Mouse (Mus musculus) ES-Bruce4 (cell line): Measurements from ENCODE around the gene Trp63. TPM values are rescaled to one million over a fixed set of nuclear protein-coding genes. Genes with fewer than 3 reads are reported as not detected.

Experiments used
- H3K27ac ChIP-seq: 2 replicates; pipeline ENCODE4 v1.5.1; 2012; ENCODE audit warnings: low read length, inconsistent platforms; ENCODE audit not compliant: insufficient read depth
- H3K27me3 ChIP-seq: 2 replicates; pipeline ENCODE4 v1.6.1; 2012; ENCODE audit warnings: mild to moderate bottlenecking, low read length, inconsistent platforms; ENCODE audit not compliant: control insufficient read depth, poor library complexity, insufficient read depth, severe bottlenecking
- H3K36me3 ChIP-seq: 2 replicates; pipeline ENCODE4 v1.6.1; 2012; ENCODE audit warnings: inconsistent platforms, mild to moderate bottlenecking, low read length, moderate library complexity; ENCODE audit not compliant: control insufficient read depth, poor library complexity, insufficient read depth, severe bottlenecking
- H3K4me1 ChIP-seq: one replicate; pipeline ENCODE4 v1.8.1; 2011; ENCODE audit warnings: low read length; ENCODE audit not compliant: control insufficient read depth, insufficient read depth
- H3K4me3 ChIP-seq: 2 replicates; pipeline ENCODE4 v1.5.1; 2011; ENCODE audit warnings: low read depth, mild to moderate bottlenecking, low read length
- H3K9ac ChIP-seq: 2 replicates; pipeline ENCODE4 v1.6.1; 2012; ENCODE audit warnings: low read depth, mild to moderate bottlenecking, inconsistent platforms; ENCODE audit not compliant: poor library complexity, severe bottlenecking
- H3K9me3 ChIP-seq: replicated peaks from 2 replicates; pipeline ENCODE4 v1.6.1; 2012; ENCODE audit warnings: mild to moderate bottlenecking, low read length, inconsistent platforms; ENCODE audit not compliant: control insufficient read depth, poor library complexity, insufficient read depth, severe bottlenecking
- CTCF ChIP-seq: IDR thresholded peaks from one replicate; pipeline ENCODE4 v1.8.1; 2011; ENCODE audit warnings: low read depth, low read length
- EP300 ChIP-seq: IDR thresholded peaks from 2 replicates; pipeline ENCODE4 v1.6.1; 2011; ENCODE audit warnings: low read depth, low read length; ENCODE audit not compliant: insufficient read depth
- POLR2A ChIP-seq: IDR thresholded peaks from one replicate; pipeline ENCODE4 v1.8.1; 2011; ENCODE audit warnings: low read length; ENCODE audit not compliant: insufficient read depth
- polyA plus RNA-seq: library from polyadenylated mRNA; stranded (reverse); fragments of >200 nt; gene quantifications from 2 replicates; pipeline ENCODE4 v1.2.4, GENCODE M21; 2011; ENCODE audit warnings: low read depth; ENCODE audit not compliant: missing spikeins, insufficient read depth, insufficient read length

Trp63 gene
- polyA plus RNA-seq, 1 experiment = 0.61 TPM

GRCm38 (mm10) chr16:25682533-25682932, 1.0 kb upstream of the Trp63 start:
- no peaks in the 10 kb centered on the region for H3K36me3 ChIP-seq
- no peak overlapping the region for H3K27ac ChIP-seq
- no peaks in the 10 kb centered on the region for H3K4me1 ChIP-seq
- no peak overlapping the region for H3K4me3 ChIP-seq
- TF ChIP-seq POLR2A = no peak
- no peak for TF ChIP-seq CTCF
- TF ChIP-seq EP300 = no peak
- no peaks in the 10 kb centered on the region for H3K9me3 ChIP-seq
- no peaks in the 10 kb centered on the region for H3K27me3 ChIP-seq
- H3K9ac ChIP-seq = no peak overlapping the region

GRCm38 (mm10) chr16:25684572-25684971, 1.0 kb downstream of the Trp63 start:
- no peaks in the 10 kb centered on the region for H3K27me3 ChIP-seq
- no peaks in the 10 kb centered on the region for H3K9me3 ChIP-seq
- H3K4me3 ChIP-seq = no peak overlapping the region
- H3K36me3 ChIP-seq = no peaks in the 10 kb centered on the region
- no peaks in the 10 kb centered on the region for H3K4me1 ChIP-seq
- H3K27ac ChIP-seq = no peak overlapping the region
- TF ChIP-seq POLR2A (no peak), CTCF (no peak), EP300 (no peak)
- no peak overlapping the region for H3K9ac ChIP-seq

- Histone ChIP-seq H3K4me1 (no peaks in the 10 kb centered on the region), H3K27ac (no peak overlapping the region), H3K9me3 (no peaks in the 10 kb centered on the region), H3K4me3 (no peak overlapping the region), H3K36me3 (no peaks in the 10 kb centered on the region), H3K27me3 (no peaks in the 10 kb centered on the region), H3K9ac (no peak overlapping the region)
- TF ChIP-seq POLR2A (no peak), EP300 (no peak), CTCF (no peak)
Observed at GRCm38 (mm10) chr16:25690612-25691011, 7.0 kb downstream of the Trp63 start.

- H3K27me3 ChIP-seq = no peaks in the 10 kb centered on the region
- no peaks in the 10 kb centered on the region for H3K9me3 ChIP-seq
- no peak overlapping the region for H3K9ac ChIP-seq
- TF ChIP-seq CTCF = no peak
- TF ChIP-seq POLR2A = no peak
- TF ChIP-seq EP300 = no peak
- no peaks in the 10 kb centered on the region for H3K4me1 ChIP-seq
- no peak overlapping the region for H3K27ac ChIP-seq
- no peak overlapping the region for H3K4me3 ChIP-seq
- no peaks in the 10 kb centered on the region for H3K36me3 ChIP-seq
Observed at GRCm38 (mm10) chr16:25701252-25701651, 17.7 kb downstream of the Trp63 start.

GRCm38 (mm10) chr16:25706260-25706659, 22.7 kb downstream of the Trp63 start:
- Histone ChIP-seq H3K4me3 (no peak overlapping the region), H3K9ac (no peak overlapping the region), H3K27me3 (no peaks in the 10 kb centered on the region), H3K4me1 (no peaks in the 10 kb centered on the region), H3K9me3 (no peaks in the 10 kb centered on the region), H3K27ac (no peak overlapping the region), H3K36me3 (no peaks in the 10 kb centered on the region)
- no peak for TF ChIP-seq CTCF
- no peak for TF ChIP-seq POLR2A
- TF ChIP-seq EP300 = no peak

GRCm38 (mm10) chr16:25715790-25716189, 32.2 kb downstream of the Trp63 start:
- TF ChIP-seq CTCF = no peak
- no peak for TF ChIP-seq EP300
- TF ChIP-seq POLR2A = no peak
- no peaks in the 10 kb centered on the region for H3K4me1 ChIP-seq
- H3K27ac ChIP-seq = no peak overlapping the region
- H3K36me3 ChIP-seq = no peaks in the 10 kb centered on the region
- no peak overlapping the region for H3K4me3 ChIP-seq
- no peaks in the 10 kb centered on the region for H3K27me3 ChIP-seq
- H3K9me3 ChIP-seq = no peaks in the 10 kb centered on the region
- no peak overlapping the region for H3K9ac ChIP-seq
